Mouse (Mus musculus) intestine, embryonic 16.5 days (tissue): ENCODE data around the gene Tmem145. TPM values are rescaled to one million over a fixed set of nuclear protein-coding genes. Genes with fewer than 3 reads are reported as not detected.
"Not testable (repeated sequence)": the region's sequence is repeated elsewhere in the genome, so short reads cannot be mapped to it uniquely, and the experiment has no call there.

Source experiments
- ATAC-seq: fragments of 200-750 bp; cut with Nextera tagmentation; 2 replicates; pipeline ENCODE4 v1.8.0; 2017; ENCODE audit warnings: moderate TSS enrichment, moderate library complexity
- H3K27ac ChIP-seq: fragments of 300-500 bp; sonication (generic); 2 replicates; pipeline ENCODE4 v1.5.1; 2014; ENCODE audit warnings: mild to moderate bottlenecking, low read length
- H3K27me3 ChIP-seq: fragments of 300-500 bp; sonication (generic); replicated peaks from 2 replicates; pipeline ENCODE4 v1.6.1; 2014; ENCODE audit warnings: low read length, control low read depth, mixed read lengths; ENCODE audit not compliant: control insufficient read depth, insufficient read depth
- H3K36me3 ChIP-seq: fragments of 300-500 bp; sonication (generic); 2 replicates; pipeline ENCODE4 v1.6.1; 2014; ENCODE audit warnings: low read length, control low read depth; ENCODE audit not compliant: control insufficient read depth, insufficient read depth
- H3K4me1 ChIP-seq: fragments of 300-500 bp; sonication (generic); 2 replicates; pipeline ENCODE4 v1.6.1; 2014; ENCODE audit warnings: low read length, control low read depth, mixed read lengths; ENCODE audit not compliant: control insufficient read depth, insufficient read depth
- H3K4me2 ChIP-seq: fragments of 300-500 bp; sonication (generic); 2 replicates; pipeline ENCODE4 v1.6.1; 2014; ENCODE audit warnings: low read depth, low read length, control low read depth
- H3K4me3 ChIP-seq: fragments of 300-500 bp; sonication (generic); 2 replicates; pipeline ENCODE4 v1.5.1; 2014; ENCODE audit warnings: mild to moderate bottlenecking, low read length
- H3K9ac ChIP-seq: fragments of 300-500 bp; sonication (generic); 2 replicates; pipeline ENCODE4 v1.6.1; 2014; ENCODE audit warnings: low read depth, low read length
- H3K9me3 ChIP-seq: fragments of 300-500 bp; sonication (generic); 2 replicates; pipeline ENCODE4 v1.6.1; 2016; ENCODE audit warnings: low read length, control low read depth; ENCODE audit not compliant: control insufficient read depth
- WGBS: fragments of 180-500 bp; shearing (Covaris S2); extraction: QIAGEN DNeasy Blood & Tissue Kit; methylation state at CpG from one replicate; pipeline ENCODE4 v1.1.7; 2014; 5-methylcytosine and 5-hydroxymethylcytosine counted together
- polyA plus RNA-seq: library from polyadenylated mRNA; unstranded; fragments of >200 nt; fragmentation: Nextera tagmentation; extraction: Ambion mirVana; gene quantifications from 2 replicates; pipeline ENCODE4 v1.2.1, GENCODE M21; 2015

The Tmem145 gene
- polyA plus RNA-seq, 1 experiment from 2014 or later, result 0.61 TPM

DNA sequence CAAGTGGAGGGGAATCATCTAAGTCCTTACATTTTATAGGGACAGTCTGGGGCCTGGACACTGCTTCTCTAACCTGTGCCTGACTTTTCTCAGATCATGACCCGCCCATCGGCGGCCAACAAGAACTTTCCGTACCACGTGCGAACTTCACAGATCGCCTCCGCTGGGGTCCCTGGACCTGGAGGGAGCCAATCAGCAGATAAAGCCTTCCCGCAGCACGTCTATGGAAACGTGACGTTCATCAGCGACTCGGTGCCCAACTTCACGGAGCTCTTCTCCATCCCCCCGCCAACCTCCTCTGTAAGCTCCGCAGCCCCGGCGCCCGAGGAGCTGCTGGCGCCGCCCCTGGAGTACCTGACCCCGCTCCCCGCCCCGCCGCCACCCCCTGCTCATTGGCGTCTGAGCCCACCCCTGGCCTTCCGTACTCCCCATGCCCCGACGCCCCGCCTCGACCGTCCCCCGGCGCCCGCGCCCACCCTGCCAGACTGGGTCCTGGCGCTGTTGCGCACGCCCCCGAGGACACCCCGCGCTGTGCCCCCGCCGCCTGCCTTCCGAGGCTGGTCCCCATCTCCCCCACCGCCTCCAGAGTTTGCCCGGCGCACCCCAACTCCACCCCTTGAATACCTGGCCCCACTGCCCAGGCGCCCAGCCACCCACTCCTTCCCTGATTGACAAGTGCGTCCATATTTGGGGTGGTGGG lies 8.8 kb downstream of the Tmem145 start:
- Histone ChIP-seq H3K9me3 (no peaks in the 10 kb centered on the region), H3K9ac (0 out of 2 replicates have a peak overlapping the region, but pooled peaks have one; percentile 62), H3K27ac (no peak overlapping the region), H3K27me3 (peaks cover 41% of the 10 kb centered on the region), H3K36me3 (no peaks in the 10 kb centered on the region), H3K4me1 (peaks cover 22% of the 10 kb centered on the region), H3K4me2 (peak overlapping the region; percentile 84), H3K4me3 (peak overlapping the region; percentile 51)
- 3% methylated on average over 44 of the region's 51 CpGs for WGBS
- ATAC-seq, result no peak

DNA sequence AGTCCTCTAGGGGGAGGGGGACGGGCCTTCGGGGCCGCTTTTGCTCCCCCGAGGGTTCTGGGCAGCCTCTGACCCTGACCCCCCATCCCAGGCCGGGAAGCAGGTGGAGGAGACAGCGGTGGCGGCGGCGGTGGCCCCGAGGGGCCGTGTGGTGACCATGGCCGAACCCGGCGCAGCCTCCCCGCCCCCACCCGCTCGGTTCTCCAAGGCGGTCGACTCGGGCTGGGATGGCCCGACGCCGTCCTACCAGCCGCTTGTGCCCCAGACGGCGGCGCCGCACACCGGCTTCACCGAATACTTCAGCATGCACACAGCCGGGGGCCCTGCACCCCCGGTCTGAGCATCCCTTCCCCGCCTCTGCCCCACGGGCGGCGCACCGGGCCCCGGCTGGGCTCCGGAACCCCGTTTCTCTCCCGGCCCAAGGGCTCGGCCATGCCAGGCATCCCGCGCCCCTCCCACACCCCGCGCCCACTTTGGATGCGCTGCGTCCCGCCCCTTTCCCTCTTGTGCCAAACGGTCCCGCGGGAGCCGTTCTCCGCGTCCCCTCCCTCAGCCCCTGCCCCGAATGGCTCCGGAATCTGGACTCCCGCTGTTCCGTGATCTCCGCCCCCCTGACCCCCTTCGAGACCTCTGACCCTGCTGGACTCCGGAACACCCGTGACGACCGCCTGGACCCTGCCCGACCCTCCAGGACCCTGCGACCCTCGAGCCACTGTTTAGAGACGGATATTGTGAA lies 9.6 kb downstream of the Tmem145 start:
- peak overlapping the region; percentile 51 for H3K4me3 ChIP-seq
- peak overlapping the region; percentile 62 for H3K9ac ChIP-seq
- H3K4me1 ChIP-seq, result peaks cover 22% of the 10 kb centered on the region
- WGBS, result 1% methylated on average over 55 of the region's 69 CpGs
- H3K27me3 ChIP-seq, result peaks cover 41% of the 10 kb centered on the region
- no peaks in the 10 kb centered on the region for H3K9me3 ChIP-seq
- no peaks in the 10 kb centered on the region for H3K36me3 ChIP-seq
- no peak for ATAC-seq
- H3K27ac ChIP-seq, result no peak overlapping the region
- H3K4me2 ChIP-seq, result peak overlapping the region; percentile 84

DNA sequence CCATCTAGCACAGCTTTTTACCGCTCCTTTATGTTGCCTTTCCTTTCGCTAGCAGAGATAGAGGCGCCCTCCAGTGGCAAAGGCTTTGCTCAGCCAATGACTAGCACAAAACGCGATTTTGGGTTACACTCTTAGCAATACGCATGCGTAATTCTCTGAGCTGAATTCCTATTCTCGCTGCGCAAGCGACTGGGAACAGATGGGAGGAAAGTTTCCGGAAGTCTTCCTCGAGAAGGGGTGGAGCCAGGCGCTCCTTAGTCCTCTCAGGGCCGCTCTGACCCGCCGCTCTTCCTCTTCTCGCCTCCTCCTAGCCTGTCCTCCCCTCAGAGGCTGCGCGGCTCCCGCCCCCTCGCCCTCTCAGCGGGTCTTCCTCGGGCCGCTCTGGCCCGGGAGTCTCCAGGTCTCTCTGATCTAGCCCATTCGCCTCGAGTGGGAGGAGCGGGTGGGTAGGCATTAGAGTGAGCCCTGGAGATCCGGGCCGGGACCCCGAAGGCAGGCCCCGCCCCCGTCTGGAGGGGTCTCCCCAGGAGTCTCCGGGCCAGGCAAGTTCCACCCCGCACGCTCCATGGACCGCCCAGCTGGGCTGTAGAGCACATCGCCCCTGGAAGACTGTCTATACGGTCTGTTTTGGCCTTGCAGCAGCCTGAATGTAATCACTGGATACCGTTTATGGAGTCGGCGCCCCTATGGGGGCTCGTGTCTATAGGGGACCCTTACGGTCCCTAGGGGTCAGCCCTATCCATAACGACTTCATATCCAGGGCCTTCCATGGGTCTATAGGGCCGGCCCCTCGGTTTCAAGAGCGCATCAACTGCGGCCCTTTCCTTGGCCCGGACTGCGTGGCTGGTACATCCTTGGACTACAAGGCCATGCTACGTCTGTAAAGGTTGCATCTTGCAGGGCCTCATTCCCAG lies 10.9 kb downstream of the Tmem145 start, which contains the start of gene Megf8:
TSS of gene Megf8 (plus strand) at position 633 of the 914 bp plus-strand sequence.
- H3K27ac ChIP-seq, result peak within 1 kb of the TSS; percentile 67
- H3K4me1 ChIP-seq, result peaks cover 27% of the 10 kb centered on the region
- H3K4me2 ChIP-seq, result peak within 1 kb of the TSS; percentile 93
- H3K9me3 ChIP-seq, result no peaks in the 10 kb centered on the region
- peak; percentile 98 for ATAC-seq
- peak within 1 kb of the TSS; percentile 84 for H3K9ac ChIP-seq
- 1% methylated on average over 52 of the region's 52 CpGs for WGBS
- peaks cover 33% of the 10 kb centered on the region for H3K27me3 ChIP-seq
- no peaks in the 10 kb centered on the region for H3K36me3 ChIP-seq
- H3K4me3 ChIP-seq, result peak within 1 kb of the TSS; percentile 60

DNA sequence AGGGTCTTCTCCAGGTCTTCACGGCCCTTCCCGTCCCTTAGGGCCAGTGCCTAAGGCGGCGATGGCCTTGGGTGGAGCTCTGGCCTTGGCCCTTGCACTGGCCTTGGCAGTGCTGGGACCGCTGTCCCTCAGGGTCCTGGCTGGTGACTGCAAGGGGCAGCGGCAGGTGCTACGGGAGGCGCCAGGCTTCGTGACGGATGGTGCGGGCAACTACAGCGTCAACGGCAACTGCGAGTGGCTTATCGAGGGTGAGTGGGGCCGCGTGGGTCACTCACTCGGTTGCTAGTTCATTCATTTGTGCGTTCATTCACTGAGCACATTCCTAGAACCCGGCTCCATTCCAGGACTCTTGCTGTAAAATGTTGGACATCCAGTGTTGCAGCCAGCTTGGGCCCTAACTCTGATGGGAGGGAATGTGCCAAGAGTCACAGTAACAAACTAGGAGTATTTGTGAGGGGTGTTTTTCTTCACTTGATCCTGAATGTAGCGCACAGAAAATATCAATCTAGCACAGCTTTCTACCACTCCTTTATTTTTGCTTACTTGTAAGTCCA lies 11.6 kb downstream of the Tmem145 start:
- Histone ChIP-seq H3K9me3 (no peaks in the 10 kb centered on the region), H3K4me3 (peak overlapping the region; percentile 60), H3K4me1 (peaks cover 28% of the 10 kb centered on the region), H3K36me3 (no peaks in the 10 kb centered on the region), H3K4me2 (peak overlapping the region; percentile 93), H3K9ac (peak overlapping the region; percentile 84), H3K27ac (peak overlapping the region; percentile 67), H3K27me3 (peaks cover 31% of the 10 kb centered on the region)
- 14% methylated on average over 21 of the region's 21 CpGs for WGBS
- ATAC-seq, result no peak

DNA sequence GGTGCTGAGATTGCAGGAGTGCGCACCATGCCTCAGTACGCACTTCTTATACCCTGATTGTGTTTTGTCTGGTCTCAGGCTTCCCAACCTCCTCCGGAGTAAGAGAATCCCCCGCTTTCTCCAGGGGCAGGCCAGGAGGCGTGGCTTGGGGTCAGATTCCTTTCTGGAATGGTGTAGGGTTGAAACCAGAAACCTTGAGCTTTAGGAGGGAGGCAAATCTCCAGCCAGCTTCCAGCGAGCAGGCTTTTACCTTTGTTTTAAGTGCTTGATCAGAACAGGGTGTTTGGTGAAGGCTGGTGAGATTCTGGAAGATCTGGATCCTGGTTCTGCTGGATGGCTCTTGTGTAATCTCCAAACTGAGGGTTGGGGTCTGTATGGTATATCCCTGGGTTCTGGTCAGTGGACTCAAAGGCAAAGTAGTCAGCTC lies 16.2 kb downstream of the Tmem145 start:
- ATAC-seq, result peak; percentile 80
- no peaks in the 10 kb centered on the region for H3K27me3 ChIP-seq
- H3K4me2 ChIP-seq, result peak overlapping the region; percentile 3; the same call in 1 of the 2 replicates
- H3K4me1 ChIP-seq, result peaks cover 13% of the 10 kb centered on the region
- H3K9me3 ChIP-seq, result no peaks in the 10 kb centered on the region
- H3K4me3 ChIP-seq, result no peak overlapping the region
- peak overlapping the region; percentile 81; the same call in 1 of the 2 replicates for H3K27ac ChIP-seq
- no peak overlapping the region for H3K9ac ChIP-seq
- H3K36me3 ChIP-seq, result no peaks in the 10 kb centered on the region
- WGBS, result 16% methylated on average over 6 of the region's 6 CpGs

DNA sequence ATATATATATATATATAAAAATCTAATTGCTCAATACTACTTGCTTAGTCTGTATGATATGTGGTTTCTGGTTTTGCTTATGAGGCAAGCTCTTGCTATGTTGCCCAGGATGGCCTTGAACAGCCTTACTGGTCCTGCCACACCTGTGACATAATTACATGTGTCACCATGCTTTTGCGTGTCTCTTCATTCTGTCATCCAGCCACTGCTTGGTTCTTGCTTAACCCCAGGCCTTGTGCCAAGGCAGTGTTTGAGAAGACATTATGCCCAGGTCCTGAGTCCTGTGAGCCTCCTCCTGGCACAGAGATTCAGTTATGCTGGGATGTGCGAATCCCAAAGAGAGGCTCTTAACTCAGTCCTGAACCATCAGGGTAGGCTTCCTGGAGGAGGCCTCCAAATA lies 17.3 kb downstream of the Tmem145 start:
- no peak overlapping the region for H3K27ac ChIP-seq
- no peak overlapping the region for H3K4me3 ChIP-seq
- H3K9me3 ChIP-seq, result no peaks in the 10 kb centered on the region
- no peak for ATAC-seq
- H3K4me1 ChIP-seq, result peaks cover 6% of the 10 kb centered on the region
- no peak overlapping the region for H3K4me2 ChIP-seq
- no peaks in the 10 kb centered on the region for H3K36me3 ChIP-seq
- 95% methylated on average over 2 of the region's 2 CpGs for WGBS
- no peak overlapping the region for H3K9ac ChIP-seq
- no peaks in the 10 kb centered on the region for H3K27me3 ChIP-seq

DNA sequence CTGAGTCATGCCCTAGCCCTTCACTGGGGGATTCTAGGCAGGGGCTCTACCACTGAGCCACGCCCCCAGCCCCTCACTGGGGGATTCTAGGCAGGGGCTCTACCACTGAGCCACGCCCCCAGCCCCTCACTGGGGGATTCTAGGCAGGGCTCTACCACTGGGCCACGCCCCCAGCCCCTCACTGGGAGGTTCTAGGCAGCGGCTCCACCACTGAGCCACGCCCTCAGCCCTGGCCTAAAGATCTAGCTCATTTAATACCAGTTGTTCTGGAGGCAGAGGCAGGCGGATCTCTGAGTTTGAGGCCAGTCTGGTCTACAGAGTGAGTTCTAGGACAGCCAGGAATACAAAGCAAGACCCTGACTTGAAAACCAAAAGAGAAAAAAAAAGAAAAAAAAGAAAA lies 19.5 kb downstream of the Tmem145 start:
- not testable (repeated sequence) for H3K4me3 ChIP-seq, ATAC-seq, H3K27ac ChIP-seq, H3K36me3 ChIP-seq, H3K9ac ChIP-seq, H3K9me3 ChIP-seq, H3K4me2 ChIP-seq, H3K4me1 ChIP-seq, H3K27me3 ChIP-seq
- WGBS, result 88% methylated on average over 4 of the region's 6 CpGs

DNA sequence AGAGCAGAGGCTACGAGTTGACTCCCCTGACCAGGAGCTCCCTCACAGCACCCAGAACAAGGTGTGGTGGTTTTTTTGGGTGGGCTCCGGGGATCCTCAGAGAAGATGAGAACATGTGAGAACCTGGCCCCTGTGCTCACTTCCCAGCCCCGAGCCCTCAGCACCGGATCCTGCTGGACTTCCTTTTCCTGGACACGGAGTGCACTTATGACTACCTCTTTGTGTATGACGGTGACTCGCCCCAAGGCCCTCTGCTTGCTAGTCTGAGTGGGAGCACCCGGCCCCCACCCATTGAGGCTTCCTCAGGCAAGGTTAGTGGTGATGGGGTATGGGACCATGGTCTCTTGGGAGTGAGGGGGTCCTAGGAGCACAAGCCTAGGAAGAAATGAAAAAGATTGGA lies 20.3 kb downstream of the Tmem145 start:
- H3K27me3 ChIP-seq, result no peaks in the 10 kb centered on the region
- H3K27ac ChIP-seq, result no peak overlapping the region
- no peak overlapping the region for H3K9ac ChIP-seq
- no peaks in the 10 kb centered on the region for H3K9me3 ChIP-seq
- H3K36me3 ChIP-seq, result peaks cover 6% of the 10 kb centered on the region; the same call in 1 of the 2 replicates
- H3K4me3 ChIP-seq, result no peak overlapping the region
- ATAC-seq, result no peak
- peaks cover 6% of the 10 kb centered on the region for H3K4me1 ChIP-seq
- WGBS, result 78% methylated on average over 8 of the region's 8 CpGs
- no peak overlapping the region for H3K4me2 ChIP-seq
